Comparison of ENCODE assay signal across 10 mouse cellular contexts in the genomic region with DNA sequence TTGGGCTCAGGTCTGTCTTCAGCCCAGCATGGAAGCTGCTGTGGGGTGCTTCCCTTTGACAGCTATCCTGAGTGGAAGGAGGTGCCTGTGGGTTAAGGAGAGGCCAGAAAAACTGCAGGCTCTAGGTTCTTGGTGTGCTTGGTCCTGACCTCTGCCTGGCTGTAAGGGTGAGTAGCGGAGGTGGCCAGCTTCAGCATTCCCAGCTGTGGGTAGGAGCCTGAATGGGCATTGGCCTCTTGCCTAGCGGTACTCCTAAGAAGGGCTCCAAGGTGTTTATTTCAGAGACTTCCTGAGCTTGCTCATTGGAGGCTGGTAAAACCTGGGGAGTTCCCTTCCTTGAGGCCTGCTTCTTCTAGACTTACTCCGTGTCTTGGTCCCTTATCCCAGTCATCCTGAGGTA. TPM values are rescaled to one million over a fixed set of nuclear protein-coding genes. Genes with fewer than 3 reads are reported as not detected.
DNase-seq lines count a peak whose midpoint lies in the region; ATAC-seq and TF ChIP-seq lines count a peak whose summit lies in the region.
"Had no signal": no experiment of that assay in that cellular context is flagged by ENCODE, and none has a peak within 500 bp of the region (broad histone marks: within the 10 kb centered on the region; RNA-seq: fewer than 3 reads in every experiment).

No protein-coding gene starts in this region.

- H3K9me3 ChIP-seq in lung, embryonic 15.5 days: no peaks in the 10 kb centered on the region
- no peaks in the 10 kb centered on the region for H3K9me3 ChIP-seq in liver, embryonic 11.5 days (ENCODE audit: control insufficient read depth, low read length)
- H3K9me3 ChIP-seq: forebrain, embryonic 15.5 days; kidney, embryonic 15.5 days had no signal

- TF ChIP-seq POLR2A in kidney, adult 2 months (IDR thresholded peaks at IDR 0.05; ENCODE audit: low read depth, low read length): no peak

- peak; percentile 45 for DNase-seq in cerebellum, adult 11-12 months
- no peak for DNase-seq in cerebellum, postnatal 4 days (ENCODE audit: low spot score in 2 of 2)
- DNase-seq in kidney, adult 2 months: no peak
- no peak for DNase-seq in kidney, postnatal 25 days
- peak; percentile 32 to 48 for DNase-seq in cerebellum, postnatal 14 days
- DNase-seq in testis, postnatal 14 days (ENCODE audit: low spot score): no peak
- DNase-seq in liver, embryonic 11.5 days (ENCODE audit: low spot score): no peak

- WGBS in kidney, adult 2 months: 60% methylated on average over 3 of the region's 3 CpGs
- WGBS in lung, embryonic 15.5 days: 64% methylated on average over 3 of the region's 3 CpGs
- 83% methylated on average over 3 of the region's 3 CpGs for WGBS in liver, embryonic 11.5 days

- peaks cover 1% of the 10 kb centered on the region; the same call in 1 of the 2 replicates for H3K36me3 ChIP-seq in kidney, adult 2 months (ENCODE audit: control insufficient read depth, insufficient read depth, low read length)
- peaks cover 9% of the 10 kb centered on the region; the same call in 1 of the 2 replicates for H3K36me3 ChIP-seq in lung, embryonic 15.5 days
- no peaks in the 10 kb centered on the region; the same call in 1 of the 2 replicates for H3K36me3 ChIP-seq in liver, embryonic 11.5 days (ENCODE audit: control insufficient read depth, insufficient read depth, low read length)

- H3K9ac ChIP-seq in lung, embryonic 15.5 days: no peak overlapping the region
- H3K9ac ChIP-seq in liver, embryonic 11.5 days (ENCODE audit: low read depth, low read length): no peak overlapping the region
- H3K9ac ChIP-seq: forebrain, embryonic 15.5 days; kidney, embryonic 15.5 days had no signal

- H3K27me3 ChIP-seq in kidney, adult 2 months (replicated peaks; ENCODE audit: control insufficient read depth, insufficient read depth, low read length): no peaks in the 10 kb centered on the region
- no peaks in the 10 kb centered on the region for H3K27me3 ChIP-seq in lung, embryonic 15.5 days
- H3K27me3 ChIP-seq in liver, embryonic 11.5 days (replicated peaks; ENCODE audit: control insufficient read depth, insufficient read depth, low read length): no peaks in the 10 kb centered on the region
- H3K27me3 ChIP-seq: forebrain, embryonic 15.5 days; kidney, embryonic 15.5 days had no signal

- TF ChIP-seq CTCF in kidney, adult 2 months (conservative IDR thresholded peaks at IDR 0.05; ENCODE audit: insufficient read depth, insufficient read length, low read depth, low read length): no peak

- ATAC-seq in lung, embryonic 15.5 days (ENCODE audit: borderline replicate concordance, extremely low read depth, low FRiP score, low TSS enrichment): no peak; the same call in 1 of the 2 replicates
- ATAC-seq in liver, embryonic 11.5 days (replicated peaks; ENCODE audit: low FRiP score): no peak

- H3K4me1 ChIP-seq in kidney, adult 2 months (ENCODE audit: control insufficient read depth, insufficient read depth, low read length): peaks cover 9% of the 10 kb centered on the region
- 0 out of 2 replicates have a peak, but pooled peaks cover 16% of the 10 kb centered on the region for H3K4me1 ChIP-seq in lung, embryonic 15.5 days
- peaks cover 26% of the 10 kb centered on the region for H3K4me1 ChIP-seq in liver, embryonic 11.5 days (replicated peaks; ENCODE audit: control insufficient read depth, insufficient read depth, low read length)

- H3K4me3 ChIP-seq in kidney, adult 2 months (ENCODE audit: insufficient read depth, low read depth, low read length): no peak overlapping the region
- no peak overlapping the region for H3K4me3 ChIP-seq in lung, embryonic 15.5 days
- H3K4me3 ChIP-seq in liver, embryonic 11.5 days (ENCODE audit: low read depth, low read length): no peak overlapping the region
- H3K4me3 ChIP-seq: forebrain, embryonic 15.5 days; kidney, embryonic 15.5 days had no signal

- peak overlapping the region; percentile 9; the same call in 1 of the 2 replicates for H3K27ac ChIP-seq in kidney, adult 2 months (ENCODE audit: insufficient read depth, low read depth, low read length)
- H3K27ac ChIP-seq in lung, embryonic 15.5 days: 0 out of 2 replicates have a peak overlapping the region, but pooled peaks have one; percentile 24
- H3K27ac ChIP-seq in liver, embryonic 11.5 days (ENCODE audit: low read depth, low read length): no peak overlapping the region
- H3K27ac ChIP-seq: kidney, embryonic 15.5 days had no signal

- no peak overlapping the region for H3K4me2 ChIP-seq in lung, embryonic 15.5 days
- H3K4me2 ChIP-seq in liver, embryonic 11.5 days: no peak overlapping the region
- H3K4me2 ChIP-seq: forebrain, embryonic 15.5 days; kidney, embryonic 15.5 days had no signal

RNA-seq across cellular contexts. Expression of a gene that starts 28.3 kb away (rescaled TPM):
- polyA plus RNA-seq in kidney, adult 2 months (2012; rRNA removed): 47.3 and 48.1 TPM in 2 replicates
- 24.4 and 24.6 TPM in 2 replicates for polyA plus RNA-seq in lung, embryonic 15.5 days (2015; fragmentation: Nextera tagmentation; extraction: Ambion mirVana)
- 12.9 and 19.0 TPM in 2 replicates for polyA plus RNA-seq in liver, embryonic 11.5 days (2014; fragmentation: Nextera tagmentation; extraction: Ambion mirVana)

RNA-seq across cellular contexts. Expression of a gene that starts 38.2 kb away (rescaled TPM):
- polyA plus RNA-seq in kidney, adult 2 months (2012; rRNA removed): 35.9 and 38.2 TPM in 2 replicates
- 284 and 298 TPM in 2 replicates for polyA plus RNA-seq in lung, embryonic 15.5 days (2015; fragmentation: Nextera tagmentation; extraction: Ambion mirVana)
- polyA plus RNA-seq in liver, embryonic 11.5 days (2014; fragmentation: Nextera tagmentation; extraction: Ambion mirVana): 415 and 419 TPM in 2 replicates

RNA-seq across cellular contexts. Expression of a gene that starts 43.7 kb away (rescaled TPM):
- 42.7 and 57.5 TPM in 2 replicates for polyA plus RNA-seq in kidney, adult 2 months (2012; rRNA removed)
- 43.6 and 46.2 TPM in 2 replicates for polyA plus RNA-seq in lung, embryonic 15.5 days (2015; fragmentation: Nextera tagmentation; extraction: Ambion mirVana)
- 37.9 and 38.2 TPM in 2 replicates for polyA plus RNA-seq in liver, embryonic 11.5 days (2014; fragmentation: Nextera tagmentation; extraction: Ambion mirVana)

Comparison
In these comparisons a context has a peak if more than half of its experiments do, and no peak if none do; other contexts are left out.
1. DNase-seq: peak in cerebellum, adult 11-12 months (single experiment) and cerebellum, postnatal 14 days (2 of 2); none in cerebellum, postnatal 4 days (0 of 2), kidney, adult 2 months (single experiment), kidney, postnatal 25 days (0 of 2), testis, postnatal 14 days (single experiment) and liver, embryonic 11.5 days (single experiment).